Mouse (Mus musculus): ENCODE data around the gene Pet100.

DNA sequence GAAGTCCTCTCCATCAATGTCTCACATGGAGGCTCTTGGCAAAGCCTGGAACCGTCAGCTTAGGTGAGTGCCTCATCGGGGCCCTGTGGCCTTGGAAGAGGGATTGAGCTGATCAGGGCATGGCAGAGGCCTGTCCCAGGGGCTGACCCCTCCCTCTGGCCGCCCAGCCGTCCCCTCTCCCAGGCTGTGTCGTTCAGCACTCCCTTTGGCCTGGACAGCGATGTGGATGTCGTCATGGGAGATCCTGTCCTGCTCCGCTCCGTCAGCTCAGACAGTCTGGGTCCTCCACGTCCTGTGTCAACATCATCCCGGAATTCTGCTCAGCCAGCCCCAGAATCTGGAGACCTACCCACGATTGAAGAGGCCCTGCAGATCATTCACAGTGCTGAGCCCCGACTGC, 17.9 kb upstream of the Pet100 start:
- TF ChIP-seq GATA1 (IDR thresholded peaks at IDR 0.05; ENCODE audit: low read length), result no peak
- TF ChIP-seq TAL1 (IDR thresholded peaks at IDR 0.05; ENCODE audit: low read length), result no peak
